Mouse (Mus musculus): ENCODE data around the gene Pcnx.

DNA sequence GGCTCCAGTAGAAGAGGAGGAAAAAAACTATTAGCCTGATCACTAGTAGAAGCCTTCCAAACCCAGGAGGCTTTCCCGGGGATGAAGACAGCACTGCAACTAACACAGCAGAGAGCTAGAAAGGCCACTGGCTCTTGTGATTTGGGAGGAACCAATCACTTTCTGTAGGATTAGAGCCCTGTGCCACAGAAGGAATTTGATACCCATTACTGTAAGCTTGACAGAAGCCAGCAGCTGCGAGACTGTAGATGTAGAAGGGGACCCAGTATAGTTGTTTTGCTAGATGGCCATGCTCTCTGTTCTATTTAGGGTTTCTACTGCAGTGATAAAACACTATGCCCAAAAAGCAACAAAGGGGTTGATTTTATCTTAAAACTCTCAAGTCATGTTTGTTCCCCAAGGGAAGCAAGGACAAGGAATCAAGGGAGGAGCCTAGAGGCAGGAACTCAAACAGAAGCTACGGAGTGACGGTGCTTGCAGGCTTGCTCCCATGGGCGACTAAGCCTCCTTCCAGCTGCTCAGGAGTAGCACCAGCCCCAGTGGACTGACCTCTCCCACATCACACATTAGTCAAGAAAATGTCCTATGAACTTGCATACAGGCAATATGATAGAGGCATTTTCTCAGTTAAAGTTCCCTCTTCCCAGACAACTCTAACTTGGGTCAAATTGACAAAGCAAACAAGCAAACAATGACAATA lies 27.6 kb upstream of the Pcnx start:
- TF ChIP-seq FLI1 (IDR thresholded peaks at IDR 0.05; ENCODE audit: low read length) (no peak), GATA1 (IDR thresholded peaks at IDR 0.05; ENCODE audit: borderline replicate concordance, low read length) (no peak)

All from megakaryocyte, embryonic 14.5 days (primary cell).